Mouse (Mus musculus) stomach, postnatal 0 days (tissue): ENCODE results near the gene Apobr.

Experiments used
- CTCF ChIP-seq: IDR thresholded peaks from 2 replicates; pipeline ENCODE4 v1.5.1; 2016; ENCODE audit warnings: antibody characterized with exemption, low read depth, mild to moderate bottlenecking, moderate library complexity
- EP300 ChIP-seq: optimal IDR thresholded peaks from 2 replicates; pipeline ENCODE3; 2016; ENCODE audit warnings: antibody characterized with exemption

DNA sequence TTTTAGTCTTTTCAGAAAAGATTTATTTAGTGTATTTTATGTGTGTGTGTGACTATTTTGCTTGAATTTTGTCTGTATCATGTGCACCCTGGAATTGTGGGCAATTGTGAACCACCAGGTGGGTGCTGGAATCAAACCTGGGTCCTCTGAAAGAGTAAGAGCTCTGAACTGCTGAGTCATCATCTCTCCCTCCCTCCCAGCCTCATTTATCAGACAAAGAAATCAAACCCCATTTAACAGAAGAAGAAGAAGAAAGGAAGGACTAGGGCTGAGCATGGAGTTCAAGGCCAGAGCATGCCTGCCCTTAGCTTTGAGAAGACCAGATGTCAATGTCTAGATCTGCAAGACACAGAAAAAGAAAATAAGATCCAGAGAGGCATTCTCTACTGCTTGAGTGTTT, 50.6 kb downstream of the Apobr start:
- TF ChIP-seq CTCF: no peak
- TF ChIP-seq EP300: no peak
